Mouse (Mus musculus): ENCODE data around the gene Ahr.

DNA sequence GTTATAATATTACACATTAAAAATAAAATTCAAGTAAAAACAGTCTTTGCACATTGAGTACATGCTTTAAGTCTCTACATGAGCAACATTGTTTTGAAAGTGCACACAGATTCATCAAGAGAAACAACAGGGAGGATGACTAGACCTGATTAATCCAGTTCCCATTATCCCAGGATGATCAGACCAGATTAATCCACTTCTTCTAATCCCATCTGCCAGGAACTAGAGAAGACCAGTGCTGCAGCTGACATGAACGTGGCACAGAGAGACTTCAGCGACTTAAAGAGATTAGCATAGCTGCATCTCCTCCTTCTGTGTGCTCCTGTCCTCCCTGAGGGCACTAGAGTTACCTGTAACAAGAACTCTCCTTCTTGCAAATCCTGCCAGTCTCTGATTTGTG lies 20.2 kb downstream of the Ahr start:
- no peak for TF ChIP-seq POLR2A (IDR thresholded peaks at IDR 0.05; ENCODE audit: insufficient read length, low read depth)
- no peak for TF ChIP-seq USF1 (IDR thresholded peaks at IDR 0.05; ENCODE audit: low read depth)
- no peak for TF ChIP-seq E2F4 (IDR thresholded peaks at IDR 0.05; ENCODE audit: insufficient read depth)
- no peak for TF ChIP-seq MAX (IDR thresholded peaks at IDR 0.05; ENCODE audit: low read depth)
- no peak for TF ChIP-seq MYOG (IDR thresholded peaks at IDR 0.05; ENCODE audit: control insufficient read depth in 1 of 3, insufficient read depth in 1 of 3, insufficient read length in 2 of 3, low read depth in 2 of 3)
- TF ChIP-seq MYOD1 (IDR thresholded peaks at IDR 0.05; ENCODE audit: control insufficient read depth in 1 of 3, insufficient read length in 2 of 3, low read depth in 2 of 3): no peak
